Mouse (Mus musculus): ENCODE measurements at regions not wholly inside any gene's neighbourhood (a gene's known extent, or its start where the extent isn't known, plus 50 kb on each side); places are given as distances from the start of the nearest gene placed in this dataset.

GRCm38 (mm10) chr7:115170439-115170838 lies 426.9 kb downstream of the Insc start:
- peak in 1 of 2 experiments; percentile 22 for DNase-seq (ENCODE audit: low spot score in 2 of 2)

- DNase-seq (ENCODE audit: low spot score in 2 of 2) = no peak
Observed at GRCm38 (mm10) chr7:115192482-115192881, 449.0 kb downstream of the Insc start.

GRCm38 (mm10) chr7:115192992-115193761 lies 449.7 kb downstream of the Insc start:
- DNase-seq (ENCODE audit: low spot score in 2 of 2) = no peak

- no peak for DNase-seq (ENCODE audit: low spot score in 2 of 2)
Observed at GRCm38 (mm10) chr7:115204916-115205315, 461.4 kb downstream of the Insc start.

- no peak for DNase-seq (ENCODE audit: low spot score in 2 of 2)
Observed at GRCm38 (mm10) chr7:115206479-115207134, 463.1 kb downstream of the Insc start.

GRCm38 (mm10) chr7:115208781-115209180 lies 465.3 kb downstream of the Insc start:
- DNase-seq (ENCODE audit: low spot score in 2 of 2) = no peak

GRCm38 (mm10) chr7:115210012-115210411 lies 466.5 kb downstream of the Insc start:
- no peak for DNase-seq (ENCODE audit: low spot score in 2 of 2)

GRCm38 (mm10) chr7:115216838-115217237 lies 473.3 kb downstream of the Insc start:
- peak; percentile 28 to 56 for DNase-seq (ENCODE audit: low spot score in 2 of 2)

GRCm38 (mm10) chr7:115217255-115217654 lies 473.8 kb downstream of the Insc start:
- no peak for DNase-seq (ENCODE audit: low spot score in 2 of 2)

GRCm38 (mm10) chr7:115217712-115218111 lies 474.2 kb downstream of the Insc start:
- no peak for DNase-seq (ENCODE audit: low spot score in 2 of 2)

GRCm38 (mm10) chr7:115218596-115219180 lies 475.2 kb downstream of the Insc start:
- DNase-seq (ENCODE audit: low spot score in 2 of 2) = no peak

- DNase-seq (ENCODE audit: low spot score in 2 of 2) = no peak
Observed at GRCm38 (mm10) chr7:115222642-115223041, 479.1 kb downstream of the Insc start.

- no peak for DNase-seq (ENCODE audit: low spot score in 2 of 2)
Observed at GRCm38 (mm10) chr7:115230525-115230924, 487.0 kb downstream of the Insc start.

GRCm38 (mm10) chr7:115233850-115234436 lies 490.4 kb downstream of the Insc start:
- no peak for DNase-seq (ENCODE audit: low spot score in 2 of 2)

- no peak for DNase-seq (ENCODE audit: low spot score in 2 of 2)
Observed at GRCm38 (mm10) chr7:115237131-115237530, 493.6 kb downstream of the Insc start.

GRCm38 (mm10) chr7:115251591-115252369 lies 508.3 kb downstream of the Insc start:
- no peak for DNase-seq (ENCODE audit: low spot score in 2 of 2)

- DNase-seq (ENCODE audit: low spot score in 2 of 2) = no peak
Observed at GRCm38 (mm10) chr7:115252370-115252750, 508.9 kb downstream of the Insc start.

GRCm38 (mm10) chr7:115258626-115259025 lies 515.1 kb downstream of the Insc start:
- no peak for DNase-seq (ENCODE audit: low spot score in 2 of 2)

GRCm38 (mm10) chr7:115263082-115263481 lies 519.6 kb downstream of the Insc start:
- peak in 1 of 2 experiments; percentile 7 for DNase-seq (ENCODE audit: low spot score in 2 of 2)

- DNase-seq (ENCODE audit: low spot score in 2 of 2) = no peak
Observed at GRCm38 (mm10) chr7:115266141-115266540, 522.6 kb downstream of the Insc start.

- DNase-seq (ENCODE audit: low spot score in 2 of 2) = no peak
Observed at GRCm38 (mm10) chr7:115270803-115271202, 527.3 kb downstream of the Insc start.
